Mouse (Mus musculus): Measurements from ENCODE around the gene Sult6b1. TPM values are rescaled to one million over a fixed set of nuclear protein-coding genes. Genes with fewer than 3 reads are reported as not detected.
A peak's percentile ranks its signal among the peaks of the same experiment; 100 is the strongest.

Gene Sult6b1
- polyA plus RNA-seq, 1 experiment from 2014 or later = 0.16 TPM

GRCm38 (mm10) chr17:78917696-78918095 lies 10.9 kb upstream of the Sult6b1 start:
- Histone ChIP-seq H3K9me3 (replicated peaks; ENCODE audit: control insufficient read depth, low read length) (no peaks in the 10 kb centered on the region), H3K4me1 (ENCODE audit: control insufficient read depth, insufficient read depth, low read length) (peaks cover 8% of the 10 kb centered on the region), H3K27ac (ENCODE audit: low read length) (no peak overlapping the region), H3K4me3 (ENCODE audit: low read length) (no peak overlapping the region), H3K9ac (ENCODE audit: low read length) (peak overlapping the region; percentile 93; the same call in 1 of the 2 replicates), H3K27me3 (ENCODE audit: control insufficient read depth, insufficient read depth, low read length) (no peaks in the 10 kb centered on the region), H3K36me3 (ENCODE audit: control insufficient read depth, insufficient read depth) (peaks cover 30% of the 10 kb centered on the region), H3K4me2 (ENCODE audit: low read depth, low read length) (peak overlapping the region; percentile 90)
- no peak for ATAC-seq (replicated peaks; ENCODE audit: extremely low read depth, insufficient read depth, low FRiP score)
- WGBS = 48% methylated on average over 6 of the region's 6 CpGs

- ATAC-seq (replicated peaks; ENCODE audit: extremely low read depth, insufficient read depth, low FRiP score) = no peak
- peak overlapping the region; percentile 88 for H3K4me3 ChIP-seq (ENCODE audit: low read length)
- H3K27ac ChIP-seq (ENCODE audit: low read length) = peak overlapping the region; percentile 93
- peaks cover 25% of the 10 kb centered on the region for H3K36me3 ChIP-seq (ENCODE audit: control insufficient read depth, insufficient read depth)
- peak overlapping the region; percentile 90 for H3K4me2 ChIP-seq (ENCODE audit: low read depth, low read length)
- H3K27me3 ChIP-seq (ENCODE audit: control insufficient read depth, insufficient read depth, low read length) = no peaks in the 10 kb centered on the region
- peaks cover 8% of the 10 kb centered on the region for H3K4me1 ChIP-seq (ENCODE audit: control insufficient read depth, insufficient read depth, low read length)
- WGBS = 2% methylated on average over 11 of the region's 11 CpGs
- peak overlapping the region; percentile 93 for H3K9ac ChIP-seq (ENCODE audit: low read length)
- H3K9me3 ChIP-seq (replicated peaks; ENCODE audit: control insufficient read depth, low read length) = no peaks in the 10 kb centered on the region
Observed at GRCm38 (mm10) chr17:78916899-78917298, 10.1 kb upstream of the Sult6b1 start.

GRCm38 (mm10) chr17:78916369-78916813 lies 9.6 kb upstream of the Sult6b1 start, which contains the start of gene Cebpzos:
Gene Cebpzos, plus strand, starts transcription at chr17:78916500.
- ATAC-seq (replicated peaks; ENCODE audit: extremely low read depth, insufficient read depth, low FRiP score) = peak; percentile 93
- H3K9me3 ChIP-seq (replicated peaks; ENCODE audit: control insufficient read depth, low read length) = no peaks in the 10 kb centered on the region
- no peaks in the 10 kb centered on the region for H3K27me3 ChIP-seq (ENCODE audit: control insufficient read depth, insufficient read depth, low read length)
- H3K36me3 ChIP-seq (ENCODE audit: control insufficient read depth, insufficient read depth) = peaks cover 20% of the 10 kb centered on the region
- H3K4me3 ChIP-seq (ENCODE audit: low read length) = peak within 1 kb of the TSS; percentile 88
- peak within 1 kb of the TSS; percentile 93 for H3K27ac ChIP-seq (ENCODE audit: low read length)
- H3K4me1 ChIP-seq (ENCODE audit: control insufficient read depth, insufficient read depth, low read length) = peaks cover 8% of the 10 kb centered on the region
- under 1% methylated on average over 37 of the region's 37 CpGs for WGBS
- H3K4me2 ChIP-seq (ENCODE audit: low read depth, low read length) = peak within 1 kb of the TSS; percentile 90
- H3K9ac ChIP-seq (ENCODE audit: low read length) = peak within 1 kb of the TSS; percentile 93

GRCm38 (mm10) chr17:78915772-78916171 lies 9.0 kb upstream of the Sult6b1 start:
- H3K4me2 ChIP-seq (ENCODE audit: low read depth, low read length) = peak overlapping the region; percentile 90
- peak overlapping the region; percentile 93 for H3K27ac ChIP-seq (ENCODE audit: low read length)
- peak overlapping the region; percentile 93 for H3K9ac ChIP-seq (ENCODE audit: low read length)
- H3K9me3 ChIP-seq (replicated peaks; ENCODE audit: control insufficient read depth, low read length) = no peaks in the 10 kb centered on the region
- no peak for ATAC-seq (replicated peaks; ENCODE audit: extremely low read depth, insufficient read depth, low FRiP score)
- H3K4me3 ChIP-seq (ENCODE audit: low read length) = peak overlapping the region; percentile 88
- peaks cover 8% of the 10 kb centered on the region for H3K4me1 ChIP-seq (ENCODE audit: control insufficient read depth, insufficient read depth, low read length)
- H3K27me3 ChIP-seq (ENCODE audit: control insufficient read depth, insufficient read depth, low read length) = no peaks in the 10 kb centered on the region
- WGBS = 53% methylated on average over 6 of the region's 6 CpGs
- H3K36me3 ChIP-seq (ENCODE audit: control insufficient read depth, insufficient read depth) = peaks cover 16% of the 10 kb centered on the region

GRCm38 (mm10) chr17:78913921-78914320 lies 7.1 kb upstream of the Sult6b1 start:
- H3K4me1 ChIP-seq (ENCODE audit: control insufficient read depth, insufficient read depth, low read length) = peaks cover 8% of the 10 kb centered on the region
- H3K9ac ChIP-seq (ENCODE audit: low read length) = no peak overlapping the region
- no peak overlapping the region for H3K27ac ChIP-seq (ENCODE audit: low read length)
- no peaks in the 10 kb centered on the region for H3K9me3 ChIP-seq (replicated peaks; ENCODE audit: control insufficient read depth, low read length)
- H3K4me2 ChIP-seq (ENCODE audit: low read depth, low read length) = no peak overlapping the region
- no peaks in the 10 kb centered on the region for H3K27me3 ChIP-seq (ENCODE audit: control insufficient read depth, insufficient read depth, low read length)
- H3K36me3 ChIP-seq (ENCODE audit: control insufficient read depth, insufficient read depth) = peaks cover 6% of the 10 kb centered on the region; the same call in 1 of the 2 replicates
- 81% methylated on average over 3 of the region's 3 CpGs for WGBS
- no peak overlapping the region for H3K4me3 ChIP-seq (ENCODE audit: low read length)
- no peak for ATAC-seq (replicated peaks; ENCODE audit: extremely low read depth, insufficient read depth, low FRiP score)

- peak; percentile 40; the same call in 1 of the 2 replicates for ATAC-seq (replicated peaks; ENCODE audit: extremely low read depth, insufficient read depth, low FRiP score)
- H3K4me1 ChIP-seq (ENCODE audit: control insufficient read depth, insufficient read depth, low read length) = peaks cover 8% of the 10 kb centered on the region
- no peaks in the 10 kb centered on the region for H3K36me3 ChIP-seq (ENCODE audit: control insufficient read depth, insufficient read depth)
- H3K27ac ChIP-seq (ENCODE audit: low read length) = no peak overlapping the region
- no peaks in the 10 kb centered on the region for H3K27me3 ChIP-seq (ENCODE audit: control insufficient read depth, insufficient read depth, low read length)
- H3K4me2 ChIP-seq (ENCODE audit: low read depth, low read length) = peak overlapping the region; percentile 61
- 0 out of 2 replicates have a peak overlapping the region, but pooled peaks have one; percentile 1 for H3K9ac ChIP-seq (ENCODE audit: low read length)
- H3K4me3 ChIP-seq (ENCODE audit: low read length) = peak overlapping the region; percentile 53
- no peaks in the 10 kb centered on the region for H3K9me3 ChIP-seq (replicated peaks; ENCODE audit: control insufficient read depth, low read length)
- 23% methylated on average over 6 of the region's 6 CpGs for WGBS
Observed at GRCm38 (mm10) chr17:78912861-78913281, 6.1 kb upstream of the Sult6b1 start.

GRCm38 (mm10) chr17:78909374-78909773 lies 2.6 kb upstream of the Sult6b1 start:
- H3K4me3 ChIP-seq (ENCODE audit: low read length) = no peak overlapping the region
- H3K4me1 ChIP-seq (ENCODE audit: control insufficient read depth, insufficient read depth, low read length) = no peaks in the 10 kb centered on the region
- H3K4me2 ChIP-seq (ENCODE audit: low read depth, low read length) = no peak overlapping the region
- H3K27ac ChIP-seq (ENCODE audit: low read length) = no peak overlapping the region
- 73% methylated on average over 2 of the region's 2 CpGs for WGBS
- H3K36me3 ChIP-seq (ENCODE audit: control insufficient read depth, insufficient read depth) = no peaks in the 10 kb centered on the region
- no peak overlapping the region for H3K9ac ChIP-seq (ENCODE audit: low read length)
- no peak for ATAC-seq (replicated peaks; ENCODE audit: extremely low read depth, insufficient read depth, low FRiP score)
- H3K27me3 ChIP-seq (ENCODE audit: control insufficient read depth, insufficient read depth, low read length) = no peaks in the 10 kb centered on the region
- no peaks in the 10 kb centered on the region for H3K9me3 ChIP-seq (replicated peaks; ENCODE audit: control insufficient read depth, low read length)

GRCm38 (mm10) chr17:78903158-78903557 lies 3.6 kb downstream of the Sult6b1 start:
- Histone ChIP-seq H3K4me2 (ENCODE audit: low read depth, low read length) (no peak overlapping the region), H3K27me3 (ENCODE audit: control insufficient read depth, insufficient read depth, low read length) (no peaks in the 10 kb centered on the region), H3K4me1 (ENCODE audit: control insufficient read depth, insufficient read depth, low read length) (no peaks in the 10 kb centered on the region), H3K9me3 (replicated peaks; ENCODE audit: control insufficient read depth, low read length) (no peaks in the 10 kb centered on the region), H3K36me3 (ENCODE audit: control insufficient read depth, insufficient read depth) (no peaks in the 10 kb centered on the region), H3K27ac (ENCODE audit: low read length) (no peak overlapping the region), H3K9ac (ENCODE audit: low read length) (no peak overlapping the region), H3K4me3 (ENCODE audit: low read length) (no peak overlapping the region)
- WGBS = 74% methylated on average over 2 of the region's 2 CpGs
- ATAC-seq (replicated peaks; ENCODE audit: extremely low read depth, insufficient read depth, low FRiP score) = no peak

GRCm38 (mm10) chr17:78895394-78895793 lies 11.4 kb downstream of the Sult6b1 start:
- Histone ChIP-seq H3K4me2 (ENCODE audit: low read depth, low read length) (peak overlapping the region; percentile 56), H3K4me3 (ENCODE audit: low read length) (0 out of 2 replicates have a peak overlapping the region, but pooled peaks have one; percentile 30), H3K36me3 (ENCODE audit: control insufficient read depth, insufficient read depth) (no peaks in the 10 kb centered on the region), H3K9me3 (replicated peaks; ENCODE audit: control insufficient read depth, low read length) (no peaks in the 10 kb centered on the region), H3K9ac (ENCODE audit: low read length) (peak overlapping the region; percentile 6; the same call in 1 of the 2 replicates), H3K27ac (ENCODE audit: low read length) (no peak overlapping the region), H3K4me1 (ENCODE audit: control insufficient read depth, insufficient read depth, low read length) (no peaks in the 10 kb centered on the region), H3K27me3 (ENCODE audit: control insufficient read depth, insufficient read depth, low read length) (no peaks in the 10 kb centered on the region)
- ATAC-seq (replicated peaks; ENCODE audit: extremely low read depth, insufficient read depth, low FRiP score) = no peak
- 14% methylated on average over 8 of the region's 8 CpGs for WGBS
